Mouse (Mus musculus) spleen, adult 18-20 months (tissue): ENCODE data around the gene Fcgr4.

Experiments
- DNase-seq, 2 experiments: peaks; one replicate each; pipeline ENCODE4 v3.0.0; 2022; ENCODE audit warnings: mixed read lengths in 2 of 2

Fcgr4 gene

DNA sequence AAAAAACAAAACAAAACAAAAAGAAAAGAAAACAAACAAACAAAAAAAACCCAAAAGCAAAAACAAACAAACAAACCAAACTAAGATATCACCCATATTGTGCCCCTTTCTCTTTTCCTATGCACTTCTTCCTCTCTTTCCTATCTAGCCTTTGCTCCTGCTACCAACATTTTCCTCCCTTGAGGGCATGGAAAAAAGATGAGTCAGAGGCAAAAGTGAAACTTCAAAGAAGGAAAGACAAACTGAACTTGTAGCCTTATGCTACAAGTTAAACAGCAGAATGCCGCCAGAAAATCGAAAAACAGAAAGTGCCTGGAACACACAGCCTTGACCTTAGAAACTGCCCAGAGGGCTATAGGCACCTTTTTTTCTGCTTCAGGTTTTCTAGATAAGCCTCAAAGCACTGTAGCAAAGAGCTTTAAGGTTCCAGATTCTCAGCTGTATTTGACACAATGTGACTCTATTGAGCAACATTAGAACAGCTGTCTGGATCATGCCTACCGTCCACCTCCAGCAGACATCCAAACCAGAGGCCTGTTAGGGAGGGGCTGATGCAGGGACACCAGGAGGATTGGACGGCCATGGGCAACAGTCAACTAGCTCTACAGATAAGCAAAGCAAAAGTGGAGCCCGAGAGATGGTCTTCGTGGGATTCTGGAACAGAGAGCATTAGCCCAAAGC lies 1.9 kb upstream of the Fcgr4 start:
- no peak for DNase-seq

DNA sequence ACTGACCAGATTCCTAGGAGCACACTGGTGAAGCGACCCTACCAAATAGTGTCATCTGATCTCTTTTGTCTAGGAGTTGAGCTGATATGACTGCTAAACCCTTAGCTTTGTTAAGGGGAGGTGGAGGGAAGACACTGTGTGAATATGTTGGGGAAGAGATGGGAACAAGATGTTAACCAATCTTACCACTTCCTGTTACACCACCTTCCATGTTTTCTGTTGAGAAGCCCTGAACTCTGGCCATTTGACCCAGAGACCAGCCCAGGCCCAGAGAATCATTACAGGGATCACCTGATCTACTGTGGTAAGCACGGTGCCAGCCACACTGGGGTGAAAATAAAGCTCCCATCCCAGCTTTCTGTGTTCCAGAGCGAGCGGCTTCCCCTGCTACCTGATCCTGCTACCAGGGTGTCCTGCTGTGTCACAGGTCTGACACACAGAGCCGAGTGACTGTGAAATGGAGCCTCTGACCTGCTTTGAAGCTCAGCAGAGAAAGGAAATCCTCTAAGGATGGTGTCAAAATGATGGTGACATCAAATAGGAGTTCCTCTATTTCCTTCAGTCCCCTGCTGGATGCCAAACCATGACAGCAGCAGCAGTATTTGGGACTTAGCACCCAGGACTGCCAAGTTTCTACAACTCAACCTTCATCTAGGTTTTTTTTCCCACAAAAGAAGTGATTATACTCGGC lies 1.1 kb upstream of the Fcgr4 start:
- DNase-seq = no peak

DNA sequence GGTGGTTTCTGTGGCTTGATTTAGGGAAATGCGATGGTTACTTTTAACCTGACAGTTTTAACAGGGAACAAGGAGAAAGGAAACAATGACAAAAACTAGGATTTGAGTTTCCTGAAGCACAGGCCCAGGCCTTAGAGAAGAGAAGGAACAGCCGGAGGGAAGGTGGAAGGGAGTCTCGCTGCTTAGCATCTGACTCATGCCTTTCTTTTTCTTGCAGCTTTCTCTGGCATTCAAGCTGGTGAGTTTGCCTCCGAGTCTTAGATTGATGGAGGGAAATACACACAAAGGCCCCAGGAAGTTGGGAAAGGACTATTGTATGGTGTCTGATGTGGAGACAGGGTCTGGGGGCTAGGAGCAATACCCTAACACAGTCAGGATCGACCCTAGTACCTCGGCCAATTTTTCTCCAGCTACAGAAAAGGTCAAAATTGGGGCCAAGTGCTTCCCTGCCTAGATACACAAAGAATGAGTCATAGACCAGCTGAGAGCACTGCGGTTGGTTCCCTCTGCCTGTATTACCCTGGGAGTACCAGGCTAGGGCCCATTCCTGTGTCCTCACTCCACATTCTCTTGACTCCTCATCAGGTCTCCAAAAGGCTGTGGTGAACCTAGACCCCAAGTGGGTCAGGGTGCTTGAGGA lies 711 bp downstream of the Fcgr4 start:
- DNase-seq = no peak

DNA sequence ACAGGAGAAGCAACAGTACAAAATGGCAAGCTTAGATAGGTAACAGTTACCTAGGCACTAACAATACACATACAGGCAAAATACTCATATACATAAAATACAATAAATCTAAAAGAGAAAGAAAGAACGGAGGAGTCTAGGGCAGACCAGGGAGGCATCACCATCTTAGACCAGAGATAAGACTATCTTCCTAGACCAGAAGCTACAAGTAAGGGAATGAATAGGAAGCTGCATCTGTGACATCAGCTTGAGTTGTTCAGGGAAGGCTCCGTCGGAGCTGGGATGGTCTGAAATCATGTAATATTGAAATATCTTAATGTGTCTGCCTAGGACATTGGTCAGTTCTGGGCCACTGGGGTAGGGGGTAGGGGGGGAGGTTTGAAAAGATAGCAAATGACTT lies 13.0 kb downstream of the Fcgr4 start:
- DNase-seq = no peak

DNA sequence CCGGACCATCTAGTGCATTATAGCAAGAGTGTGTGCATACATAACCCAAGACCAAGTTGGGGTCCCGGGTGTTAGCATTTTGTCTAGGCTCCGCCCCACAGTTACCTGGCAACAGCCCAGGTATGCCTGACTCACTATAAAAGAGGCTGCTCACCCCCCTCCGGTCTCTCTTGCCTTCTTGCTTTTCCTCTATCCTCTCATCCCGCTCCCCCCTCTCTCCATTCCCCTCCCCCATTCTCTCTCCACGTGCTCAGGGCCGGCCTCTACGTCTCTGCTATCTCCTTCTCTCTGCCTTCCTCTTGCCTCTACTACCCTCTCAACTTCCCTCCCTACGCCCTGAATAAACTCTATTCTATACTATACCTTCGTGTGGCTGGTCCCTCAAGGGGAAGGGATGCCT lies 14.0 kb downstream of the Fcgr4 start:
- no peak for DNase-seq

DNA sequence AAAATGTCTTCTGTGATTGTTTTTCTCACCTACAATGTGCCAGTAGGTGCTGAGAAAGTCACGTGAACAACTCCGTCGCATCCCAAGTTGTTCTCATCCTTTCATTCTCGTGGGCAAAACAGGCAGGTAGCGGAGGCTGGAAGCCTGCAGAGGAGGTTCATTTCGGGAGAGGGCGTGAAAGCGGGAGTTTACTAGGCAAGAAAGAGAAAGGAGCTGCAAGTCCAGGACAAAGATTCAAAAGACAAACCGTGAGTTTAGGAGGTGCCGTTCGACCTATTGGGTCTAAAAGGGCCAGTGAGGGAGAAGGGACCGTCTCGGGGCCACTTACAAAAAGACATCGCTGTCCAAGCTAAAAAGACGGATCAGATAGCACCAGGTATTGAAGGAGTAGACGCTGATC lies 14.5 kb downstream of the Fcgr4 start:
- no peak for DNase-seq

DNA sequence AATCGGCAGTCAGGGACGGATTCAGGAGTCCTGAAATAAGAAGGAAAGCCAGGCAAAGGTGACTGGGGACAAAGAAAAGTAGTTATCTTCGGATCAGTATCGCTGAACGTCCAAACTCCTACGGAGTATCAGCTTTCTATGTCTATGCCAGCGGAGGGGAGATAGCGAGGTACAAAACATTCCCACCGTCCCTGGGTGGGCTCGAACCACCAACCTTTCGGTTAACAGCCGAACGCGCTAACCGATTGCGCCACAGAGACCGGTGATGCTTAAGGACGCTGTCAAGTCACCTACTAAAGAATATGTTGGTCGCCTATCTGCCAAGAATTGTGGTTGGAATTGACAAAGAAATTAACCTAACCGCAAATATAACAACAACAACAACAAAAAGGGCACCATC lies 15.0 kb downstream of the Fcgr4 start:
- DNase-seq = peak; percentile 72 to 87

DNA sequence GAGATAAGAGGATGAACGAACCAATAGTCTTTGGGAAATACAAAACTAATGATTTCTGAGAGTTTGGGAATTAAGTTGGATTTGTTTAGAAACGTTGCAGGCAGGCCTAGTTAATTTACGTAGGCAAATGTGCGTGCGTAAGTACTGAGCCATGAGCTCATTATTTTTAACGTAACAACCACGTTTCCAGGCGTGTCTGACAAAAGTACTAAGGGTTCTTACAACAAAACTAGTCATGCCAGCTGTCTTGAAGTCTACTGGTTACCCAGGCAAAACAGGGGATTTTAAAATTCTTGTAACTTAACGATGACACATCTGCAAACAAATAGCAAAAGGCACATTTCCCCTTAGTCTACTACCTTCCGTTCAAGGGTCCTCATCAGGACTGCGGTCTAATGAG lies 15.5 kb downstream of the Fcgr4 start:
- no peak for DNase-seq

DNA sequence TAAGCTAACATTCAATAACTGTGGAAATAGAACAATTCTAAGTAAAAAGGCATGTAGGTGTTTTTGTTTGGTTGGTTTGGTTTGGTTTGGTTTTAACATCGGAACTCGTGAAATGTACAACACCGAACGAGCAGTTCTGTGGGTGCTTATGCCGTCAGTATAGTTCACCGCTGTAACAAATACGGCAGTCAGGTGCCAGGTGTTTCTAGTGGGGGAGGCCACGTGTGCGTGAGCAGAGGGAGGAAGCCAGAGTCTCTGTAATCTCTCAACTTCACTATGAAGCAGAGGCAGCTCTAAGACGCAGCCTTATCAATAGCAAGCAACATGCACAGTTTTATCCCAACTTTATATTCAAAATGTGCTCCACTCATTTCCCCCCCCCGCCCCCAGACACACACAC lies 16.9 kb downstream of the Fcgr4 start:
- DNase-seq = no peak

DNA sequence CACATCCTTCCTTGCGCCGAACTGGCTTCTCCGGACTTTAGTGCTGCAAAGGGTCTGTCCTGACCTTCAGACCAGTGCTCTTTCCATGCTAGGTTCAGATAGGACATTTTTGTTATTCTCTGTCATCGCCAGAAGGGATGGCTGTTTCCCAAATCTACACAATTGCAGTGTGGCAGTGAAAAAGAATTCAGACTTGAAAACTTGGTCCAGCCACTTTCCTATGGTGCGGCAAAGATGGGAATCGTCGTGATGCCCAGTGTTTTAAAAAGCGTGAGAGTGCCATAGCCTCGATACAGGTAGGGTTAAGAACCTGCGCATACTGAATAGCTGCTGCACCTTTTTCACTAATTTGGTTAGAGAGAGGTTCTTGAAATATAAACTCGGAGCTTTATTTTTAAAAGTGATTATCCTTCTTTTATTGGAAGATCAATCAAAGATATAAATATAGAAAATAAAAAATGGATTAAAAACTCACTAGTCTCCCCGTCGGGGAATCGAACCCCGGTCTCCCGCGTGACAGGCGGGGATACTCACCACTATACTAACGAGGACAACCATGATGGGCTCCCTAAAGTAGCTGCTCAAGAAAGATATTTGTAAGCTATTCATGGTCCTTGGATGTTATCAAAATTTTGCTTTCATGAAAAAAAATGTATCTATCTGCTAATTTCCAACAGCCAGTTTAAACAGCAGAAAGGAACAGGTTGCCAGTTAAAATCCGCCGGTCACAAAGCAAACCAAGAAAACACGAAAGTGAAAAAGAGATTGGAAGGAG lies 18.0 kb downstream of the Fcgr4 start:
- peak; percentile 52 to 74 for DNase-seq

DNA sequence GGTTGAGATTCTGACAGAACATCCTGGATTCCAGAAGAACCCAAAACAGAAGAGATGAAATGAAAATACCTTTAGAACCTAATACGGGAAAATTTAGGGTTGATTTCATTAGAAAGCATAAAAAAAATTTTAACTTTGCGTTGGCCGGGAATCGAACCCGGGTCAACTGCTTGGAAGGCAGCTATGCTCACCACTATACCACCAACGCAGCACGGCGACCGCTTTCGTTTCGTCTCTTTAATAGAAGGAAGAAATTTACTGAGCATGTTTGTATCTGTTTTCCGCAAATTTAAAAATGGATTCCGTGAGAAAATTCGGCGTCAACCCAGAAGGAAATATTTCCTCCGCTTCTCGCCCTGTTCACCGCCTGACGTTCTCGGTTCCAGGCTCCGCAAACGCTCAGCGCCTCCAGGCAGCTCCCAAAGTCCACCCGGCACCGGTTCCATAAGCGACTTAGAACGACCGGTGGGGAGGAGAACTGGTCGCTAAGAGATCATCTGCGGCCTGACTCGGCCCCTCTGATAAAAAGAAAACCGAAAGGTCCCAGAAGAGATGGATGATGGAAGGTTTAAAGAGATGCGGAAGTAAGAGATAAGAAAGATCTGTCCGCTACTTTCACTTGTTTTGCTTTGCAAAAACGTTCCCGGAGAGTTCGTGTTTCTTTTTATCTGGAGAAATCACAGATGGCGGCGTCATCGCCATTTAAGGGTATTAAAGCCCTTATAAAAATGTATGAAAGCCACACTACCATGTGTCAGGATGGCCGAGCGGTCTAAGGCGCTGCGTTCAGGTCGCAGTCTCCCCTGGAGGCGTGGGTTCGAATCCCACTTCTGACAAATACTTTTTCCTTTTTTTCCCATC lies 19.4 kb downstream of the Fcgr4 start:
- peak; percentile 62 to 79 for DNase-seq

DNA sequence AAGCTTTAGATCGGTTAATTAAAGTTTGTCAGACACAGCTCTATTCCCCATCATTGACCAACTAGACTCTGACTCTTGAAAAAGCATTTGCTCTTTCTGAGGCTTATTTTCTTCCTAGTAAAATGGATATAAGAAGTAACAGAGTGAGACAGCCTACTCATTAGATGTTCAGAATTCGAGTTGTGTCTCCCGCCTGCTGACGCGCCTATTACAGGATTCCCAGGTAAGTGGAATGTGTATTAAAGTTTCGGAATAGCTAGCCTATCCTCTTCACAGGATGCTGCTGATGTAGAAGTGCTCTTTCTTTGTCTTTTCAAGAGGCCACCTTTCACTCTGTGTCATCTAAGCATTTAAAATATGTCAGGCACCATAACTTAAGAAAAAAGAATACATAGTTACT lies 20.4 kb downstream of the Fcgr4 start:
- DNase-seq = no peak

DNA sequence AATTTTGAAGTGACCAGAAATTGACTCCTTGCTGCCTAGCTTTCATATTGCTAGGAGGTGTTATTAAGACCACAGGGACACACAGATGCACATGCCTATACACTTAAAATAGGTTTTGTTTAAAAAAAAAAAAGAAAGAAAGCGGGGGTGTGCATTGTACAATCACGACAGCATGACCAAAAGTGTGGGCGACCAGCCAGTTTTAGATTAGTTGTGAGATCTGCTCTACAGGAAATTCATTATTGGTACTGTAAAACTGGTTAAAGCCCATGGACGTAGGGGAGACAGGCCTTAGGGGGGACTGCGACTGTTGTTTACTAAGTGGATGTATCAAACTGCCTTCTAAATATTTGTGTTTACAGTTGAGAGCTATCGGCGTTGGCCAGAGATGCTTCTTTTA lies 21.2 kb downstream of the Fcgr4 start:
- DNase-seq = no peak

DNA sequence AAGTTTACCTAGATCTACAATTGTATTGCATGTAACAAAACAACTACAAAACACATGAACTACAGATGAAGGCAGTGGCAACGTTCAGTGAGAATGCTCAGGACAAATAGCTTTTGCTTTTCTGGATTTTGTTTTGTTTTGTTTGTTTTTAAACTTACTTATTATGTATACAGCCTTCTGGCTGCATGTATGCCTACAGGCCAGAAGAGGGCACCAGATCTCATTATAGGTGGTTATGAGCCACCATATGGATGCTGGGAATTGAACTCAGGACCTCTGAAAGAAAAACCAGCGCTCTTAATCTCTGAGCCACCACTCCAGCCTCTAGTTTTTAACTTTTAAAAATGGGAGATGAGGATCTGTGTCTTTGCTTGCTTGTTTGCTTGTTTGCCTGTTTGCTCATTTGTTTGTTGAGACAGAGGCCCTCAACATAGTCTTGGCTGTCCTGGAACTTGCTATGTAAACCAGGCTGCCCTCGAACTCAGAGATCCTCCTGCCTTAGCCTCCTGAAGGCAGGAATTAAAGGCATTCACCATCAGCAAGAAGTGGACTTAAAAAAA lies 25.0 kb downstream of the Fcgr4 start:
- DNase-seq = no peak

DNA sequence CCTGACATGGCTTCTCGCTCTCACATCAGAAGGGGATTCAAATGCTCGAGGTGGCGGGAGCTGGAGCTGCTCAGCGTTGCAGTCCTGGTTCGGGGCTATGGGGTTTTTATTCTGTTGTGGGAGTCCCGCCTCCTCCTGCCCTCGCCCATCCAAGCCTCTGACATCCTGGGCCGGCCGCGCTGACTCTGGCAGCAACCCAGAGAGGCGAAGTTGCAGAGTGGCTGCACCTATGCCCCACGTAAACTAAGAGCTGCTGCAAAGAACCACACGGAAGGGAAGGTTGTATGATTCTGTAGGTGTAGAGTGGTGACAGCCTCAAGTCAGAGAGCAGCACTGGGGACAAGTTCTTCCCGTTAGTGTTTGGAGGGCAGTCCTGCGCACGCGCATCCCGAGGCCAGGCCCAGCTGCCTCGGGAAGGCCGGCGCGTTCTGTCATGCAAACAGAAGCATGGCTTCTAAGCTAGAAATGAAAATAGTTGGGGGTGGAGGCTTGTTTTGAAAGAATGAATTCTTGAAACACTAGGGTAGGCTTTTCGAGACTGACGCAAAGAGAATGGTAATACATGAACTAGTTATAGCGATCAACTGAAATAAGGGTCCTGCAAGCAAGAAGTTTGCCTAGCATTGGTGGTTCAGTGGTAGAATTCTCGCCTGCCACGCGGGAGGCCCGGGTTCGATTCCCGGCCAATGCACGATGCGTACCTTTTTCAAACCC lies 25.8 kb downstream of the Fcgr4 start:
- DNase-seq = peak; percentile 75 to 80

DNA sequence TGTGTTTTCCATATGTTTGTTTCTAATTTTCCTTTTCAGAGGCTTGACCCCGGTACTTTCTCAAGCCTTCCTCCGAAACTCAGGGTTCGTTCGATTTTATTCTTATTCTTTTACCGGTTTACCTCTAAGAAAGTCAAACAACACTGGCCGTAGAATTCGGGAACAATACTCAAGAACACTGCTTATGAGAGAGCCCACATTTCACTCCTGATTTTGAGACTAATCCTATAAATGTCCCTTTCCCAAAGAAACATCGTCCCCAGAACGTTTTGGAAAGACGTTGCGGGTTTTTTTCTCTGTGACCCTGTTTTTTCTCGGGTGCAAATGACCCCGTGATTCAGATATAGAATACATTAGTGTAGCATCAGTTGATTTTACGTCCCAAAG lies 26.4 kb downstream of the Fcgr4 start:
- no peak for DNase-seq

DNA sequence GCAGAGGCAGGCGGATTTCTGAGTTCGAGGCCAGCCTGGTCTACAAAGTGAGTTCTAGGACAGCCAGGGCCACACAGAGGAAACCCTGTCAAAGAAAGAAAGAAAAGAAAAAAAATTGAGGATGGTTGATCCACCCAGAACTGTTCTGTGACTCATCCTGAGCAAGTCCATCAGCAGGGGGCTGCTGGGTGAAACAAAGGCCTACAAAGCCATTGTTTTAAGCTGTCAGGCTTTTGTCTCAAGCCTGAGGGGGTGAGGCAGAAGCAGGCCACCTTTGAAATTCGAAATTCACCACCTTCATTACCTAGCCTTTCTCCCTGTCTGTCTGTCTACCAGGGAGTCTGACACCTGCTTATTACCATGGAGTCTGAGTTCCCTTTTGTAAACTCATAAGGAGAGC lies 27.8 kb downstream of the Fcgr4 start:
- no peak for DNase-seq

DNA sequence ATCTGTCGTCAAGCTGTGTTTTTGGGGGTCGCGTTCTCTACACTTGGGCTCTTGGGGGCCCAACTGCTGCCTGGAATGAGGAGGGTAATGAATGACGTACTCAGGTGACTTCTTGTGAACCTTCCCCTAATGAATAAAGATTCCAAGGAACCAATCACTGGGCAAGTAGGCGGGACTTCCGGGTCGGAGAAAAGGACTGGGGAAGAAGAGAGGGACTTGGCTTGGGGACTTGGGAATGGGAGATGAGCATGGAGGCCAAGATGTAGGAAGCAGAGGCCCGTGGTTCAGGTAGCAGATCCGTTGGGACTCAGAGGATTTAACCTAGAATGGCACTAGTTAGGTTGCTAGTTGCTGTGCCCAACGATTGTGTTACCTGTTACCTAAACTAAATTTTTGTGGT lies 30.5 kb downstream of the Fcgr4 start:
- DNase-seq = no peak

DNA sequence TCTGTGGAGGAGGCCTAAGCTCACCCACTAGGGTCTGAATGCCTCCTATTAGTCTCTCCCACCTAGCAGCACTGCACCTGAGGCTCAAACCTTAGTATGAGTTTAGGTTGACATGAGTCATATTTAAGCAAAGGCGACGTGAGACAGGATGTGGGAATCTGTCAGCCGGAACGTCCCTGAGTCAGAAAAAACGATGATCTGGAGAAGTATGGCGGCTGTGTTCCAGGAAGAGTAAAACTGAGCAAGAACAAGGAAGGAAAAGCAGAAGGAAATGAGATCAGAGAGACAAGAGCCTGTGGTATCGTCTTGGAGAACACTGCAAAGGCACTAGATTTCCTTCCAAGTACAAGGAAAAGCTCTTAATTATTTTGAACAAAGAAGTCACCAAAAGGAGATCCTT lies 32.1 kb downstream of the Fcgr4 start:
- DNase-seq = no peak

DNA sequence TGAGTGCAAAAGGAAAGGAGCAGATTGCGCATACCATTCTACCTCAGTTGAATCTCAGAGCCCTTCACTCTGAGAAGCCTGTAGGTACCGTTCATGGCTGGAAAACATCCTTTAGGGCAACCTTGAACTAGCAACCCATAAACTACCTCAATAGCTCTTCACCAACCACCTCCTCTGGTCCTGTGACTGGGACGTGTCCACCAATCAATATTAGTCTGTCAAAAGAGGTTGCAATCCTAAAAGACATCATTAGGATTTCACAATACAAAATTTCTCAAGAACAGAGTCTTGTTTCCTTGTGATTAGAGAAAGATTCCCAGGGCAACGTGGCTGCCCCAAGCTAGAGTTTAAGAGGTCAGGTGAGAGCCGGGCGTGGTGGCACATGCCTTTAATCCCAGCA lies 34.6 kb downstream of the Fcgr4 start:
- DNase-seq = no peak

DNA sequence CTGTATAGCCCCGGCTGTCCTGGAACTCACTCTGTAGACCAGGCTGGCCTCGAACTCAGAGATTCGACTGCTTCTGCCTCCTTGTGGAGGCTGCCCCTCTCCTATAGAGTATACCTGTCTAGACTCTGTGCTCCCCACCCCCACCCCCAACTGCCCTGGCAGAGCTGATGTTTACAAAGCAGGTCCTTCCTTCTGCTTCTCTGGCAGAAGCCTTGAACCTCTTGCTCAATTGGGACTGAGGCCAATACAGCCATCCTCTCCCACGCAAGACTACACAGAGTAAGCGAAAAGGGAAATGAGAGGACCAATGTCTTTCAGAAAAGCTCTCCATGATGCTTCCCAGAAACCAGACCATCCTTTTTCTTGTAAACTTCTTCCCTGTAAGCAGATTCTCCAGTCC lies 38.5 kb downstream of the Fcgr4 start:
- DNase-seq = no peak

DNA sequence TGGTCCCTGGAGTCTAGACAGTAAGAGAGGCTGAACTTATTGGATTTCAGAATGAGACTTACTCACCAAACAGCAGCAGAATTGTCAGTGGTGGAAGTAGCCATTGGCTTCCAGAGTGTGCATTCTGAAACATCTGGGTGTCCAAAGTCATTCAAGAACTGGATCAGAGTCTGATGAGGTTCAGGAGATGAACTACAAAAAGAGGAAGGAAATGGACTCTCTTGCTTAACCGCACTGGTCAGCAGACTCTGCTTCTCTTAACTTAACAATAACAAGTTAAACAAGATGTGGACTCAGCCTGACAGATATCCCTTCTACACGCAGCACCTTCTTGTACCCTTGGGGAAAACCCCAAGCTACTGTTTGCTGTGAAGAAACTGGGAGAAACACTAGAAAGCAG lies 40.5 kb downstream of the Fcgr4 start:
- DNase-seq = no peak
